Comparison of ENCODE assay signal across 8 mouse cellular contexts in the genomic region with DNA sequence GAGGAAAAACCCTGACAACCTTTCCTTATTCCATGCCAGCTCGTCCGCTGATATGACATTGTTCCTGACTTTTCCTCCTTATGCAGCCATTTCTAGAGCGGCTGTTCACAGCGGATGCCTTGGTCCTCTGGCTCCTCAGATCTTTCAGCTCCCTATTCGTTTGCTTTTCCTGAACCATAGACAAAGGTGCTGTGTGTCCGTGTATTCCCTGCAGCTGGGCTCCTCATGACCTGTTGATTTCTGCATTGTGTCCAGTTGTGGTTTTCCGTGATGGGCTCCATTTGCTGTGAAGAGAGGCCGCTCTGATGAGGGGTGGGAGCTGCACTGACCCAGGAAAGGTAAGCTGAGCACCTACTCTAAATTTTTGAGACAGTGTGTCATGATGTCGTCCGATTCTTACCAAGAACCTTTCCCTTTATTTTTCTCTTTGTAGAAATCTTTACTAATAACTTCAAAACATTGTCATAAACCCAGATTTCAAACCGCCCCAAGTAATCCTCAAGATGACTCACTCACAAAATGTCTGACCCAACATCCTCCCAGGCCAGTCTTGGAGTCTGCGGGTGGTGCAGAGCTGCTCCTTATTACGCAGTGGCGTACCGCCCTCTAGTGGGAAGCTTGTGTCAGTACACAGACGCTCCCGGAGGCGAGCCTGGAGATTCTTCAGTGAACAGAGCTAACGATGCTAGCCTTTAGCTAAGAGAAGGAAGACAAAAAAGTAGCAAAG. TPM values are rescaled to one million over a fixed set of nuclear protein-coding genes. Genes with fewer than 3 reads are reported as not detected.
DNase-seq lines count a peak whose midpoint lies in the region; ATAC-seq and TF ChIP-seq lines count a peak whose summit lies in the region.

No protein-coding gene starts in this region.

- peaks cover 4% of the 10 kb centered on the region for H3K36me3 ChIP-seq in embryonic facial prominence, embryonic 10.5 days (replicated peaks)
- H3K36me3 ChIP-seq in kidney, adult 2 months (ENCODE audit: control insufficient read depth, insufficient read depth, low read length) = no peaks in the 10 kb centered on the region
- H3K36me3 ChIP-seq in limb, embryonic 11.5 days (ENCODE audit: control insufficient read depth, insufficient read depth, low read length) = no peaks in the 10 kb centered on the region
- no peaks in the 10 kb centered on the region for H3K36me3 ChIP-seq in midbrain, postnatal 0 days (ENCODE audit: insufficient read depth, low read length)

- DNase-seq in 3T3-L1 (ENCODE audit: low read depth, low spot score) = peak; percentile 95
- peak; percentile 92 for DNase-seq in adrenal gland, postnatal 10 days
- peak; percentile 88 for DNase-seq in embryonic facial prominence, embryonic 10.5 days (ENCODE audit: low spot score)
- DNase-seq in heart, adult 18-20 months = peak; percentile 87 to 89
- DNase-seq in kidney, adult 2 months = peak; percentile 86
- peak; percentile 89 for DNase-seq in limb, embryonic 11.5 days (ENCODE audit: low spot score)
- peak; percentile 94 for DNase-seq in midbrain, postnatal 0 days (ENCODE audit: low spot score)
- DNase-seq in spleen, postnatal 10 days (ENCODE audit: low spot score in 2 of 2) = peak; percentile 77 to 87

- H3K4me1 ChIP-seq in embryonic facial prominence, embryonic 10.5 days = peaks cover 32% of the 10 kb centered on the region
- H3K4me1 ChIP-seq in kidney, adult 2 months (ENCODE audit: control insufficient read depth, insufficient read depth, low read length) = peaks cover 2% of the 10 kb centered on the region; the same call in 1 of the 2 replicates
- peaks cover 6% of the 10 kb centered on the region for H3K4me1 ChIP-seq in limb, embryonic 11.5 days (ENCODE audit: control insufficient read depth, insufficient read depth, low read length)
- H3K4me1 ChIP-seq in midbrain, postnatal 0 days (ENCODE audit: insufficient read depth, low read length) = no peaks in the 10 kb centered on the region

- H3K4me3 ChIP-seq in embryonic facial prominence, embryonic 10.5 days = peak overlapping the region; percentile 25; the same call in 1 of the 2 replicates
- H3K4me3 ChIP-seq in kidney, adult 2 months (ENCODE audit: insufficient read depth, low read depth, low read length) = no peak overlapping the region
- H3K4me3 ChIP-seq in limb, embryonic 11.5 days (ENCODE audit: low read depth, low read length) = no peak overlapping the region
- H3K4me3 ChIP-seq in midbrain, postnatal 0 days (ENCODE audit: low read depth, low read length) = no peak overlapping the region

- no peaks in the 10 kb centered on the region for H3K9me3 ChIP-seq in embryonic facial prominence, embryonic 10.5 days
- no peaks in the 10 kb centered on the region for H3K9me3 ChIP-seq in limb, embryonic 11.5 days (ENCODE audit: control insufficient read depth, low read length)
- H3K9me3 ChIP-seq in midbrain, postnatal 0 days (ENCODE audit: low read length) = no peaks in the 10 kb centered on the region

- H3K27me3 ChIP-seq in embryonic facial prominence, embryonic 10.5 days (replicated peaks; ENCODE audit: low read depth, poor library complexity, severe bottlenecking) = no peaks in the 10 kb centered on the region
- H3K27me3 ChIP-seq in kidney, adult 2 months (replicated peaks; ENCODE audit: control insufficient read depth, insufficient read depth, low read length) = no peaks in the 10 kb centered on the region
- no peaks in the 10 kb centered on the region for H3K27me3 ChIP-seq in limb, embryonic 11.5 days (ENCODE audit: control insufficient read depth, insufficient read depth, low read length)
- H3K27me3 ChIP-seq in midbrain, postnatal 0 days (ENCODE audit: insufficient read depth, low read length) = no peaks in the 10 kb centered on the region

- no peak for TF ChIP-seq POLR2A in kidney, adult 2 months (IDR thresholded peaks at IDR 0.05; ENCODE audit: low read depth, low read length)

- ATAC-seq in limb, embryonic 11.5 days (ENCODE audit: insufficient number of reproducible peaks, low FRiP score, low TSS enrichment, low read depth) = 0 out of 2 replicates have a peak, but pooled peaks have one; percentile 31
- ATAC-seq in midbrain, postnatal 0 days (ENCODE audit: low FRiP score) = peak; percentile 76

- WGBS in embryonic facial prominence, embryonic 10.5 days = 38% methylated on average over 19 of the region's 19 CpGs
- 37% methylated on average over 19 of the region's 19 CpGs for WGBS in kidney, adult 2 months
- WGBS in limb, embryonic 11.5 days = 42% methylated on average over 19 of the region's 19 CpGs
- WGBS in midbrain, postnatal 0 days = 40% methylated on average over 19 of the region's 19 CpGs

- H3K4me2 ChIP-seq in limb, embryonic 11.5 days (ENCODE audit: low read depth, severe bottlenecking) = no peak overlapping the region
- H3K4me2 ChIP-seq in midbrain, postnatal 0 days (ENCODE audit: low read depth, low read length, poor library complexity, severe bottlenecking) = no peak overlapping the region

- peak overlapping the region; percentile 51; the same call in 1 of the 2 replicates for H3K27ac ChIP-seq in embryonic facial prominence, embryonic 10.5 days (replicated peaks)
- H3K27ac ChIP-seq in kidney, adult 2 months (ENCODE audit: insufficient read depth, low read depth, low read length) = no peak overlapping the region
- no peak overlapping the region for H3K27ac ChIP-seq in limb, embryonic 11.5 days (replicated peaks; ENCODE audit: low read depth, low read length)
- no peak overlapping the region for H3K27ac ChIP-seq in midbrain, postnatal 0 days (ENCODE audit: low read depth, low read length)

- peak; percentile 98 for TF ChIP-seq CTCF in kidney, adult 2 months (conservative IDR thresholded peaks at IDR 0.05; ENCODE audit: insufficient read depth, insufficient read length, low read depth, low read length)
- peak; percentile 98 for TF ChIP-seq CTCF in midbrain, postnatal 0 days (IDR thresholded peaks at IDR 0.05)

- no peak overlapping the region for H3K9ac ChIP-seq in limb, embryonic 11.5 days (ENCODE audit: low read length)
- H3K9ac ChIP-seq in midbrain, postnatal 0 days (replicated peaks; ENCODE audit: low read length, poor library complexity, severe bottlenecking) = no peak overlapping the region

RNA-seq across cellular contexts. Expression of gene Nek2, which starts 3.7 kb away (rescaled TPM):
- total RNA-seq in adrenal gland, postnatal 10 days (2021) = 10 to 100 TPM in 1 of 2 experiments, 1 to 10 TPM in 1; 8.8 to 10.5 TPM
- 60.0 and 62.2 TPM in 2 replicates for polyA plus RNA-seq in embryonic facial prominence, embryonic 10.5 days (2016; fragmentation: Nextera tagmentation; extraction: Ambion mirVana)
- under 1 TPM; 0.17 to 0.18 TPM for total RNA-seq in heart, adult 18-20 months (2021)
- 0.47 and 0.52 TPM in 2 replicates for polyA plus RNA-seq in kidney, adult 2 months (2012; rRNA removed)
- polyA plus RNA-seq in limb, embryonic 11.5 days (2014; fragmentation: Nextera tagmentation; extraction: Ambion mirVana) = 50.7 and 51.7 TPM in 2 replicates
- total RNA-seq in midbrain, postnatal 0 days (2014; rRNA removed) = 2.2 and 2.6 TPM in 2 replicates
- polyA plus RNA-seq in midbrain, postnatal 0 days (2015; fragmentation: Nextera tagmentation; extraction: Ambion mirVana) = 2.5 TPM in 2 replicates

Comparison
In these comparisons a context has a peak if more than half of its experiments do, and no peak if none do; other contexts are left out.
1. RNA of gene Nek2, which starts 3.7 kb away (polyA plus RNA-seq): 60.0 to 62.2 TPM in embryonic facial prominence, embryonic 10.5 days and 50.7 to 51.7 TPM in limb, embryonic 11.5 days; 2.5 TPM in midbrain, postnatal 0 days and 0.47 to 0.52 TPM in kidney, adult 2 months; every median in the first group is over 10 times any median in the second.
2. Peak in every context shown above with its lines, with median percentiles within 50 percentile points of each other: DNase-seq.